Comparison of ENCODE assay signal across 11 mouse cellular contexts in the genomic region with DNA sequence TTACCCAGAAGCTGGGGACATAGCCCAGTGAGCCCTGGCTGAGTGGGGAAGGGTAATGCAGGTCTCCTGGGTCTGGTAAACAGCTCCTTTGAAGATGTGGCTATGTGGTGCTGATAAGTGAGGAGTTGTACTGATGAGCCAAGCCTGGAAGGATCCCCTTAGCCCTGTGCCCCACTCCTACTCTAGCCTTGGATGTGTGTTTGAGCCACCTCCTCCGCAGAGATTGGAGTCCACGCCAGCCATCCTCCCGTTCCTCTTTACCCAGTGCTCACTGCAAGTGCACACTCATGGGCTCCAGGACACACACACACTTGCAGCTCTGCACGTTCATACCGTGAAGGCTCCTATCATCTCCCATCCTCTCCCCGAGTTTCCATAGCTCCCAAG. TPM values are rescaled to one million over a fixed set of nuclear protein-coding genes. Genes with fewer than 3 reads are reported as not detected.
A peak's percentile ranks its signal among the peaks of the same experiment; 100 is the strongest.
DNase-seq lines count a peak whose midpoint lies in the region; ATAC-seq and TF ChIP-seq lines count a peak whose summit lies in the region.
"Had no signal": no experiment of that assay in that cellular context is flagged by ENCODE, and none has a peak within 500 bp of the region (broad histone marks: within the 10 kb centered on the region; RNA-seq: fewer than 3 reads in every experiment).

No protein-coding gene starts in this region.

- no peak overlapping the region for H3K4me2 ChIP-seq in heart, embryonic 16.5 days (ENCODE audit: low read depth, low read length)
- H3K4me2 ChIP-seq in heart, embryonic 11.5 days: no peak overlapping the region
- H3K4me2 ChIP-seq in forebrain, embryonic 16.5 days (ENCODE audit: low read length): peak overlapping the region; percentile 66
- peak overlapping the region; percentile 89 for H3K4me2 ChIP-seq in midbrain, embryonic 12.5 days (replicated peaks)
- H3K4me2 ChIP-seq: embryonic facial prominence, embryonic 15.5 days; heart, embryonic 13.5 days had no signal

- H3K27me3 ChIP-seq in heart, embryonic 16.5 days (ENCODE audit: control insufficient read depth, insufficient read depth, low read length): no peaks in the 10 kb centered on the region
- no peaks in the 10 kb centered on the region; the same call in 1 of the 2 replicates for H3K27me3 ChIP-seq in heart, embryonic 11.5 days (ENCODE audit: control insufficient read depth, insufficient read depth, low read length)
- no peaks in the 10 kb centered on the region for H3K27me3 ChIP-seq in G1E (ENCODE audit: insufficient read depth, low read length)
- H3K27me3 ChIP-seq in forebrain, embryonic 16.5 days (replicated peaks; ENCODE audit: control insufficient read depth, insufficient read depth, low read length): no peaks in the 10 kb centered on the region
- no peaks in the 10 kb centered on the region for H3K27me3 ChIP-seq in midbrain, embryonic 12.5 days
- H3K27me3 ChIP-seq: embryonic facial prominence, embryonic 15.5 days had no signal

- H3K9ac ChIP-seq in heart, embryonic 16.5 days (ENCODE audit: low read length): no peak overlapping the region
- no peak overlapping the region for H3K9ac ChIP-seq in heart, embryonic 11.5 days (ENCODE audit: low read depth, low read length)
- peak overlapping the region; percentile 84 for H3K9ac ChIP-seq in forebrain, embryonic 16.5 days (replicated peaks; ENCODE audit: low read depth, low read length)
- H3K9ac ChIP-seq in midbrain, embryonic 12.5 days (replicated peaks): peak overlapping the region; percentile 78
- H3K9ac ChIP-seq: embryonic facial prominence, embryonic 15.5 days; heart, embryonic 13.5 days had no signal

- H3K27ac ChIP-seq in heart, embryonic 16.5 days (ENCODE audit: low read length): peak overlapping the region; percentile 70; the same call in 1 of the 2 replicates
- H3K27ac ChIP-seq in heart, embryonic 11.5 days (ENCODE audit: low read depth, low read length): no peak overlapping the region
- H3K27ac ChIP-seq in forebrain, embryonic 16.5 days (ENCODE audit: low read length): peak overlapping the region; percentile 94
- H3K27ac ChIP-seq in midbrain, embryonic 12.5 days (replicated peaks): peak overlapping the region; percentile 99
- H3K27ac ChIP-seq: embryonic facial prominence, embryonic 15.5 days; heart, embryonic 13.5 days had no signal

- no peak overlapping the region for H3K4me3 ChIP-seq in heart, embryonic 16.5 days (ENCODE audit: low read length)
- no peak overlapping the region for H3K4me3 ChIP-seq in heart, embryonic 11.5 days (ENCODE audit: low read depth, low read length)
- H3K4me3 ChIP-seq in G1E (ENCODE audit: low read depth, low read length): peak overlapping the region; percentile 42; the same call in 1 of the 2 replicates
- peak overlapping the region; percentile 61 for H3K4me3 ChIP-seq in forebrain, embryonic 16.5 days (replicated peaks; ENCODE audit: low read length)
- peak overlapping the region; percentile 66 for H3K4me3 ChIP-seq in midbrain, embryonic 12.5 days
- H3K4me3 ChIP-seq: embryonic facial prominence, embryonic 15.5 days; heart, embryonic 13.5 days had no signal

- no peaks in the 10 kb centered on the region for H3K36me3 ChIP-seq in heart, embryonic 16.5 days (ENCODE audit: control insufficient read depth, insufficient read depth)
- H3K36me3 ChIP-seq in heart, embryonic 11.5 days (ENCODE audit: control insufficient read depth, insufficient read depth, low read length): no peaks in the 10 kb centered on the region
- peaks cover 97% of the 10 kb centered on the region for H3K36me3 ChIP-seq in G1E (replicated peaks)
- no peaks in the 10 kb centered on the region for H3K36me3 ChIP-seq in forebrain, embryonic 16.5 days (ENCODE audit: control insufficient read depth, insufficient read depth)
- peaks cover 17% of the 10 kb centered on the region for H3K36me3 ChIP-seq in midbrain, embryonic 12.5 days
- H3K36me3 ChIP-seq: embryonic facial prominence, embryonic 15.5 days; heart, embryonic 13.5 days had no signal

- no peak for ATAC-seq in heart, embryonic 16.5 days (replicated peaks; ENCODE audit: extremely low read depth, insufficient read depth, low FRiP score)
- ATAC-seq in heart, embryonic 11.5 days (replicated peaks; ENCODE audit: insufficient number of reproducible peaks, low FRiP score, low TSS enrichment): no peak
- no peak for ATAC-seq in G1E (ENCODE audit: extremely low read depth, insufficient number of reproducible peaks, low FRiP score, poor library complexity, severe bottlenecking)
- ATAC-seq in forebrain, embryonic 16.5 days: no peak
- ATAC-seq in midbrain, embryonic 12.5 days (ENCODE audit: low FRiP score, low read depth): no peak

- peaks cover 55% of the 10 kb centered on the region for H3K4me1 ChIP-seq in heart, embryonic 16.5 days (ENCODE audit: control insufficient read depth, insufficient read depth, low read length)
- peaks cover 27% of the 10 kb centered on the region for H3K4me1 ChIP-seq in heart, embryonic 11.5 days (ENCODE audit: control insufficient read depth, insufficient read depth, low read length)
- H3K4me1 ChIP-seq in G1E (ENCODE audit: insufficient read depth, low read depth, low read length): peaks cover 97% of the 10 kb centered on the region
- H3K4me1 ChIP-seq in forebrain, embryonic 16.5 days (replicated peaks; ENCODE audit: control insufficient read depth, insufficient read depth, low read length): peaks cover 78% of the 10 kb centered on the region
- peaks cover 77% of the 10 kb centered on the region for H3K4me1 ChIP-seq in midbrain, embryonic 12.5 days

- no peak for DNase-seq in G1E (ENCODE audit: low spot score)
- DNase-seq in right cerebral cortex, postnatal 25 days: no peak
- no peak for DNase-seq in frontal cortex, postnatal 36 days (ENCODE audit: low spot score in 2 of 2)
- no peak for DNase-seq in frontal cortex, postnatal 14 days (ENCODE audit: low spot score in 2 of 2)
- DNase-seq: thymus, postnatal 14 days had no signal

- H3K9me3 ChIP-seq in heart, embryonic 16.5 days (replicated peaks; ENCODE audit: control insufficient read depth, low read length): no peaks in the 10 kb centered on the region
- no peaks in the 10 kb centered on the region for H3K9me3 ChIP-seq in heart, embryonic 11.5 days (replicated peaks; ENCODE audit: control insufficient read depth, low read length)
- no peaks in the 10 kb centered on the region for H3K9me3 ChIP-seq in G1E (replicated peaks)
- no peaks in the 10 kb centered on the region for H3K9me3 ChIP-seq in forebrain, embryonic 16.5 days (ENCODE audit: control insufficient read depth, low read length)
- H3K9me3 ChIP-seq in midbrain, embryonic 12.5 days: no peaks in the 10 kb centered on the region
- H3K9me3 ChIP-seq: embryonic facial prominence, embryonic 15.5 days; heart, embryonic 13.5 days had no signal

- TF ChIP-seq CTCF in G1E (IDR thresholded peaks at IDR 0.05; ENCODE audit: low read depth, low read length): no peak

- 46% methylated on average over 6 of the region's 6 CpGs for WGBS in heart, embryonic 16.5 days
- WGBS in heart, embryonic 11.5 days (ENCODE audit: insufficient replicate concordance): 59% methylated on average over 6 of the region's 6 CpGs
- WGBS in forebrain, embryonic 16.5 days: 48% methylated on average over 6 of the region's 6 CpGs
- WGBS in midbrain, embryonic 12.5 days: 78% methylated on average over 6 of the region's 6 CpGs

RNA-seq across cellular contexts. Expression of gene Adgrg3, which starts 19.6 kb away (rescaled TPM):
- polyA plus RNA-seq in heart, embryonic 16.5 days (2015; fragmentation: Nextera tagmentation; extraction: Ambion mirVana): 4.9 and 5.2 TPM in 2 replicates
- 2.0 and 4.5 TPM in 2 replicates for polyA plus RNA-seq in heart, embryonic 11.5 days (2014; fragmentation: Nextera tagmentation; extraction: Ambion mirVana)
- total RNA-seq in G1E (2014; fragmentation: Nextera tagmentation): not detected in 2 replicates
- total RNA-seq in G1E (2017): 0.17 and 0.49 TPM in 2 replicates
- 0.10 and 0.12 TPM in 2 replicates for polyA plus RNA-seq in G1E (2012)
- 0.93 and 1.1 TPM in 2 replicates for polyA plus RNA-seq in forebrain, embryonic 16.5 days (2015; fragmentation: Nextera tagmentation; extraction: Ambion mirVana)
- 1.7 and 2.7 TPM in 2 replicates for polyA plus RNA-seq in midbrain, embryonic 12.5 days (2016; fragmentation: Nextera tagmentation; extraction: Ambion mirVana)

RNA-seq across cellular contexts. Expression of gene Adgrg1, which starts 23.3 kb away (rescaled TPM):
- 12.0 and 18.0 TPM in 2 replicates for polyA plus RNA-seq in heart, embryonic 16.5 days (2015; fragmentation: Nextera tagmentation; extraction: Ambion mirVana)
- polyA plus RNA-seq in heart, embryonic 11.5 days (2014; fragmentation: Nextera tagmentation; extraction: Ambion mirVana): 6.4 and 7.5 TPM in 2 replicates
- total RNA-seq in G1E (2014; fragmentation: Nextera tagmentation) (339 and 345 TPM in 2 replicates), G1E (2017) (54.0 and 57.7 TPM in 2 replicates)
- 211 and 229 TPM in 2 replicates for polyA plus RNA-seq in G1E (2012)
- 132 and 152 TPM in 2 replicates for polyA plus RNA-seq in forebrain, embryonic 16.5 days (2015; fragmentation: Nextera tagmentation; extraction: Ambion mirVana)
- 193 and 210 TPM in 2 replicates for polyA plus RNA-seq in midbrain, embryonic 12.5 days (2016; fragmentation: Nextera tagmentation; extraction: Ambion mirVana)

RNA-seq across cellular contexts. Expression of gene Drc7, which starts 57.1 kb away (rescaled TPM):
- polyA plus RNA-seq in heart, embryonic 16.5 days (2015; fragmentation: Nextera tagmentation; extraction: Ambion mirVana): 0.46 and 0.56 TPM in 2 replicates
- not detected in 2 replicates for polyA plus RNA-seq in heart, embryonic 11.5 days (2014; fragmentation: Nextera tagmentation; extraction: Ambion mirVana)
- total RNA-seq in G1E (2014; fragmentation: Nextera tagmentation) (not detected in 2 replicates), G1E (2017) (0.05 TPM in 1 of 2 replicates, not detected in the other)
- polyA plus RNA-seq in G1E (2012): 0.02 TPM in 1 of 2 replicates, not detected in the other
- polyA plus RNA-seq in forebrain, embryonic 16.5 days (2015; fragmentation: Nextera tagmentation; extraction: Ambion mirVana): 1.1 and 1.3 TPM in 2 replicates
- polyA plus RNA-seq in midbrain, embryonic 12.5 days (2016; fragmentation: Nextera tagmentation; extraction: Ambion mirVana): 0.21 TPM in 1 of 2 replicates, not detected in the other
- polyA plus RNA-seq: heart, embryonic 13.5 days had no signal

Comparison
In these comparisons a context has a peak if more than half of its experiments do, and no peak if none do; other contexts are left out.
1. H3K4me2 ChIP-seq: peak in forebrain, embryonic 16.5 days (single experiment) and midbrain, embryonic 12.5 days (single experiment); none in heart, embryonic 16.5 days (single experiment) and heart, embryonic 11.5 days (single experiment).
2. H3K4me3 ChIP-seq: peak in G1E (single experiment), forebrain, embryonic 16.5 days (single experiment) and midbrain, embryonic 12.5 days (single experiment); none in heart, embryonic 16.5 days (single experiment) and heart, embryonic 11.5 days (single experiment).
3. H3K9ac ChIP-seq: peak in forebrain, embryonic 16.5 days (single experiment) and midbrain, embryonic 12.5 days (single experiment); none in heart, embryonic 16.5 days (single experiment) and heart, embryonic 11.5 days (single experiment).